Mouse (Mus musculus) frontal cortex, adult (tissue): ENCODE data around the gene Prcp.

ENCODE experiments used
- ATAC-seq: cut with Nextera tagmentation; 2 replicates; pipeline ENCODE4 v1.9.2; 2017; ENCODE audit warnings: mild to moderate bottlenecking, moderate library complexity, mixed read lengths; ENCODE audit not compliant: low TSS enrichment

The Prcp gene

DNA sequence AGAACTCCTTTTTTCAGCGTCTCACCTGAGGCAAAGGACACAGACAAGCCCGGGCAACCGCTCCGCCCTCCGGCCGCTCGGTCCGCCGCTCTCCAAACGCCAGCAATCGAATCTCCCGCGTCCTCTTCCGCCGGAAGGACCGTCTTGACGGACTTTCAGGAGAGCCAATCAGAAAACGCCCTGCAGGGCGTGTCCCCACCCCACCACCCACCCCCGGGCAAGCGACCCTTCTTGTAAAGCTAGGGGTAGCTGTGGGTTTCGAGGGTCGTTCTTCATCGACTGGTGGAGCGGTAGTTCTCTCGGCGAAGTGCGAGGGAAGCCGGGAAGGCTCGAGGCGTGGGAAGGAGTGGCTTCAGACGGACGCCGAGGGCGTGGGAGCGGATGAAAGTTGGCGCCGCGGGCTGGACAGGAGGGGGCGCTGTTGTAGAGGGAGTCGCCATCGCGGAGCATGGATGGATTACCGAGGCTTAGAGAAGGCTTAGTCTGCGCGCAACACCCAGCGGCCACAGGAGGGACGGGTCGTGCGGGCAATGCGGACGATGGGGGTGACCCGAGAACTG, at the start of gene Prcp, which contains the start of gene Ddias:
Prcp (plus strand) TSS at position 355 of the 560 bp plus-strand sequence.
Ddias (minus strand) TSS at position 132 of the 560 bp plus-strand sequence.
- ATAC-seq, result peak; percentile 75

DNA sequence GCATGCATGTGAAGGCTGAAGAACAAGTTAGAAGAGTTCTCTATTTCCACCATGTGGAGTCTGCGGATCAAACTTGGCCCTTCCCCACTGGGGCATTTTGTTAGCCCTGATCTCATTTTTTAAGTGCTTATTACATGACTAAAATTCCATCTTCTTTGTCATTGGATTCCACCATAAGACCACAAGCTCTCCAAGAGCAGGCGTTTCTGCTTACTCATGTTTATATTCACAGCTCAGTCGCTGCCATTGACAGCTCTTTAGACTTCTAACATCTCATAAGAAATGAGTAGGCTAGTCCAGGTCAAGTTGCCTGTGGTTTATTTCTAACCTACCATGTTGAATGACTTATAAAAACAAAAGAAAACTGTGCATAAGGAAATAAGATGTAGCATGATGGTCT, 48.0 kb upstream of the Prcp start:
- no peak for ATAC-seq

DNA sequence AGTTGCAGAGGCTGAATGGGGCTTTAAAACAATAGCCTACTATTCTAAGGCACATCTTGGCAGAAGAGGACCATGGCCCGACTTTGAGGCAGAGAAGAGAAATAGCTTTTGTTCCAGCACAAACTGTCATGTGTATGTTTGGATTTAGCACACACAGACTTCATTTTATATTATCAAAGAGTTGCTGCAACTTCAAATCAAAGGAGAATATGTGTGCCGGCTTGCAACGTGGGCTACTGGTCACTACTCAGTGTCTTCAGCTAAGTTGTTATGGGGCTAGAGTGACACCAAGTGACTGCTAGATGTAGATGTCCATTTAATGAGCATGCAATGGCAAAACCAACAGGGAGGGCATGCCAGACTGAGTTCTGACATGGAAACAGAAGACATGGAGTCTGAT, 46.3 kb upstream of the Prcp start:
- peak; percentile 88 for ATAC-seq

DNA sequence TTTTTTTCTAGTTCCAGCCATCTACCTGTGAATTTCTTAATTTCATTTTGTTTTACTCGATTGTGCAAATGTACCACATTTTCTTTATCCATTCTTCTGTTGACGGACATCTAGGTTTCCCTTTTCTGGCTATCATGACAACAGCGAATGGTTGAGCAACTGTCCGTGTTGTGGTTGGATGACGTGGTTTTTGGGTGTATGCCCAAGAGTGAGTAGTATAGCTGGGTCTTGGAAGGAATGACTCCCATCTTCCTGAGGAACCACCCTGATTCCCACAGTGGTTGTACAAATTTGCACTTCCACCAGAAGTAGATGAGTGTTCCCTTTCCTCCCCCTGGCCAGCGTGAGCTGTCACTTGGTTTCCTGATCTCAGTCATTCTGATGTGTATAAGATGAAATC, 41.9 kb upstream of the Prcp start:
- no peak for ATAC-seq

DNA sequence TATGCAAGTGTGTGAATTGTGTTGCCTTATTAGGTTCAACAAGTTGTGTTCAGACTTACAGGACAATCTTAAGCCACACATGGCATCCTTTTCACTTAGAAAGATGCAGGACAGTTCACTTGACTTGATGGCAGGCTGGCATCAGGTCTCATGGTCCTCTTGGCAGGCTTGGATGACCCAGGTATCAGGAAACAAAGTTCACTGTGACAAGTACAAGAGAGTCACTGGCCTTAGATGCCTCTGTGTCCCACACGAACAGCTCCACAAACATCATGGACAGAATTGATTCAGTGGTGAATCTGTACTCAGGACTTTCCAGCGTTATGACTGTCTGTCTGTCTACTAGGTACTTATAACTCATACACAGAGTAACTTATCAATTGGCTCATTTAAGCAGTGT, 39.9 kb upstream of the Prcp start:
- no peak for ATAC-seq

DNA sequence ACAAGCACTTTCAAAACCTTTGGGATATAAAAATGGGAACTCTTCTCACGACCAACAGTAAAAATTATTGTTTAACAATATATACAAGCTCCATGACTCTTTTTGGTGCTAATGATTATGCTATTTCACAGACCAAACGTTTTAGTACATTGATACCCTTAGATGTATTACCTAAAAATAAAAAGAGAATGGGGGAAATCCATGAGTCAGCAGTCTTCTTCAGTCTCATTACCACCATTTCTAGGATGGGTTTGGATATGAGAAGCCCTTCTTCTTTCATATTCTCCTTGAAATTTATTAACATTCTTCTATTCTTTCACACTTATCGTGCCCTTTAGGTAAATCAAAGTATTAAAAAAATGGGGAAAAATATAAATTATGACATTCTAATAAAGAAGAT, 37.8 kb upstream of the Prcp start:
- ATAC-seq, result no peak

DNA sequence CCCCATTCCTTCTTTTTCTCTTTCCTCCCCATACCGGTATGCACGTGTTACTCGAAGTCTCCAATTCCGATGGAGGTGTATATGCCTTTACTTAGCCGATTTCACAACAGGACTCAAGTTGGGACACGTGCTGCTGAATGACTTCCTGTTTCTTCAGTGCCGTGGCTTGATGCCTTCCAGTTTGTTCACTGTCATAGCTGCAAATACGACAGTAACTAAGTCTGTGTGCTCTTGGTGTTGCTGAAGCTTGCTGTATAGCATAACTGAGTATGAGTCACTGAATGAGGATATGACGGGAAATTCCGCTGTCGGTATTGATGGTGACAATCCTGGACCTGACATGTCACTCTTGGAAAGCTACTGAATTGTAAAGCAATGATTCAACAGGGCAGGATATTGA, 37.0 kb upstream of the Prcp start:
- ATAC-seq, result no peak

DNA sequence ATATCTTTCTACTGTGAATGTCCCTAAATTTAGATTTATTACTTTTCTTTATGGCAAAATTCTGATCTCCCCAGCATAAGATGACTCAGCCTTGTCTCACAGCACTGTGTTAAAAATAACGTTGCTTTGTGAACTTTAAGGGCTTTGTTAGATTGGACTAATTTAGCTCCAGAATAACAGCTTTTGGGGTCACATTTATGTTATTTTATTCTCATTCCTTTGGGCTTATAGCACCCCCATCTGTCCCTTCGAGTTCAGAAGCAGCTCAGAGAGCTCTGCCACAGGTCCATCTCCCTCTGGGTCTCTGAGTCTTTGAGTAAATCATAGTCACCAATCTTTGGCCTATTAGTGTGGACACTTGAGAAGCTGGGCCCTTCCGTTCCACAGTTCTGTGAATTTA, 36.4 kb upstream of the Prcp start:
- ATAC-seq, result peak; percentile 41

DNA sequence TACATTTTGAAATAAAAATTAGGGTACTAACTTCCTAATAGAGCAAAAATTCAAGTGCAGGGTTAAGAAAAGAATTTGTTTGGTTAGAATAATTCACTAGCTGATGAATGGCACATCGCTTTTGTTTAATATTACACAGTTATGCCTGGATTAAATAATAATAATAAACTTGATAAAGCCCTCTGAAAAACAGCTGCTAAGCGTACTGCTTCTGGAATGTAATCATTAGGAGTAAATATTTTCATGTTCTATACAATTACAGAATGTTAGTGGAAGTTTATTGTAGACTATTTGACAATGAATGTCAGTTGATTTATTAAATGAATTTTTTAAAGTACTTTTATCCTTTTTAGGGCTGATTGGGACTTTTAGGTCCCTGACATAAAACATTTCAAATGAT, 32.0 kb upstream of the Prcp start:
- no peak for ATAC-seq

DNA sequence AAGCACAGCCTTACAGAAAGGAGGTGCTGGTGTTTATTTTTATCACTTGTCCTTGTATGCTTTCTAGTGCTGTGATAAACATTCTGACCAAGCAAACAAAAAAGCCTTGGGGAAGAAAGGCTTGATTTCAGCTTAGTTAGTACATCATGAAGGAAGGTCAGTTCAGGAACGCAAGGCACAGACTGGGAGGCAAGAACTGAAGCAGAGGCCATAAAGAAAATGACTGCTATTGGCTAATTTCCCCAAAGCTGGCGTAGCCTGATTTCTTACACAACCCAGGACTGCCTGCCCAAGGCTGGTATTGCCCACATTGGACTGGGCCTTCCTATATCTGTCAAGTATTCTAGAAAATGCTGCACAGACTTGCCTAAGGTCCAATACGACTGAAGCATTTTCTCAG, 26.0 kb upstream of the Prcp start:
- ATAC-seq, result no peak

DNA sequence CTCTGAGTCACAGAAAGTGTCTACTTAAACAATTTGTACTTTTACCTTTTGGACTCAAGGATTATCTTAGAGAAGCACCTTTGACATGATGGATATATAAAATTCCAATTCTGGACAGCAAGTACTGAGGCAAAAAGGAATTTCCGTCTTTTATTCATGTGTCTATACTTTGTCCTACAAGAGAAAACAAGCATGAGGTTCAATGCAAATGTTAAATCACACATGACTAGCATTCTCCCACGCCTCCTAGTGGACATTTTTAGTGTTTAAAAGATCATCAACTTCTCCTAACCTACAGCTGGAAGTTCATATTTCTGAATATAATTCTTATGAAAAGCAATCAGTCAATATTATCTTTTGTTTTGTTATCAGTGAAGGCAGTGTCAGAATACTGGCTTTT, 7.7 kb upstream of the Prcp start:
- no peak for ATAC-seq

DNA sequence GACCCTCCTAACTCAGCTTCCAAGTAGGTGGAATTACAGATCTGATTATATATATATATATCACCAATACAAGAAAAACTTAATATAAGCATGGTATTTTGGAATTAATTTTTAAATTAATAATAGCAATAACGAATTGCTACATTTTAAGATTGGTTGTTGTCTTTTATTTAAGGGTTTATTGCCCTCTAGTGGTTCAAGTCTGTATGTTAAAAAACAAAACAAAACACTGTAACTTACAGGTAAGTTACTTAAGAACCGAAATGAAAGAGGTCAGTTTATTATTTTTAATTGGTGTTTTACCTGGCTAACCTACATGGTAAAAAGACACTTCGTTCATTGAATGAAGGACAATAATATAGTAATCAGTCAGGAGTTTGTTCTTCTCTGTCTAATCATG, 4.1 kb upstream of the Prcp start:
- no peak for ATAC-seq

DNA sequence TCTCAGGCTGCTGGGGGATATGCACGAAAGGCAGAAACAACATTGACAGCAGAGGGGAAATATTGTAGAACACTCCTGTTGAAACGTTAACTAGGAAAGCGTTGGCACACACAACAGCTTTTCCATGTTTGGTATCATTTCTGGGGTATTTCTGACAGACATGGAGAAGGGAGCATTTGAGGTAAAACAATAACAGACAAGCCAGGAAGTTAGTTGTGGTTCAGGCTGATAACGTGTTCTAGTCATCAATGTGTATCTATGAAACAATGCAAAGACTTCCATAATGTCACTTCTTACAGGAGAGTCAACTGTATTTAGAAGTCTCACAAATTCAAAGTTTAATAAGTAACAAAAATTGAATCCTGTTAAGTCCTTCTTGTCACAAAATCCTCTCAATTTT, 2.7 kb upstream of the Prcp start:
- ATAC-seq, result no peak

DNA sequence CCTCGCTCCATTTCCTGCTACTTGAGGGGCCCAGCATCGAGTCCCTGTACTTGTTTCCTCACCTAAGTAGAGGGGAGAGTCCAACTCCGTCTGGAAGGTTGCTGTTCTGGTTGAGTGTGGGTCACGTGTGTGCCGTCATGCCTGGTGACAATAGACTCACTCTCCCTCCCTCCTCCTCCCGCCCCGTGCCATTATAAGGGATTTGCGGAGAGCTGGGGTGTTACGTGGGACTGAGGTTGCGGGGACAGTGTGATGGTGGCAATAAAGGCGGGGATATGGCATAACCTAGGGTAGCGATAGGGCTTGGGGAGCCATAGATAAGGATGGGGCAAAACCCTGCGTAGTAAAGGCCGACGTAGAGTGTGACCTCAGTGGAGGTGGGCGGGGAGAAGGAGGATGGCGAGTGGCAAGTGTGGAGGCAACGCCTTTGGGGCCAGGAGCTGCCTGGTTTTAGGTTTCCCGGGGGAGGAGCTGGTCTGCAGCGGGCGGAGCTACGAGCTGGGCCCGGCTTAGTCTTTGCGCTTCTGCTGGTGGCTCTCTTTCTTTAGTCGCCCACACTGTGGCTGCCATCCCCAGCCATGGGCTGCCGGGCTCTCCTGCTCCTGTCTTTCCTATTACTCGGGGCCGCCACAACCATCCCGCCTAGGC, 615 bp downstream of the Prcp start:
- peak; percentile 83 for ATAC-seq

DNA sequence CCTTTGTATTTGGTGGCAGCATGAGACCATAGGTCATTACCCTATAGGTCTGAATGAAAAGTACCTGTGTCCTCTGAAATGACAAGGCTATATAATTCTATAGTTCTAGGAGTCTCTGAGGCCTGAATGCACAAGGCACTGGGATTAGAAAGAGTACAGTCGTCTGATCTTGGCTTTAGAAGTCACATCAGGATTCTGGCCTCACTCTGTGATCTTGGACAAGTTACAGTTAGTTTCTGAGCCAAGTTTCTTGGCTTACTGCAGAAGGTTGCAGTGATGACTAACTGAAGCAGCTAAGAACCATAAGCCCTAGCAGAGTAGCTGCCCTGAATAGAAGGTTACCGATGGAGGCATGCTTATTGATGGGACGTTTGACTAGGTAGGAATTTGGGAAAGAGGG, 1.8 kb downstream of the Prcp start:
- no peak for ATAC-seq

DNA sequence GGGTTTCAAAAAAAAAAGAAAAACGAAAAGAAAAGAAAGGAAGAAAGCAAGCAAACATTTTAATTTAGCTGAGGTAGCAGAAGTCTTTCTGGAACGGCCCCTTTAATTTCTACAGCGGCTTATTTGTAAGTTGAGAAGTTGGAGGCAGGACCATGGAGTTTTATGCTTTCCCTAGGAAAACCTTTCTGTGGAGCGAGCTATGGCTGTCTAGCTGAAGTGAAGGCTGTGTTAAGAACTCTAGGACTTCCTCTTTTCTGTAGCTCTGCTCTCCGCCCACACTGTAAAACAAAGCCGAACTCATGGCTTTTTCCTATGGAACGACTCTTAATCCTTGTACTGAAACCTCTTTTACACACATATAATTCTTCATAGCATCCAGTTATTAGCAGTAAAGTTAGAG, 2.3 kb downstream of the Prcp start:
- no peak for ATAC-seq

DNA sequence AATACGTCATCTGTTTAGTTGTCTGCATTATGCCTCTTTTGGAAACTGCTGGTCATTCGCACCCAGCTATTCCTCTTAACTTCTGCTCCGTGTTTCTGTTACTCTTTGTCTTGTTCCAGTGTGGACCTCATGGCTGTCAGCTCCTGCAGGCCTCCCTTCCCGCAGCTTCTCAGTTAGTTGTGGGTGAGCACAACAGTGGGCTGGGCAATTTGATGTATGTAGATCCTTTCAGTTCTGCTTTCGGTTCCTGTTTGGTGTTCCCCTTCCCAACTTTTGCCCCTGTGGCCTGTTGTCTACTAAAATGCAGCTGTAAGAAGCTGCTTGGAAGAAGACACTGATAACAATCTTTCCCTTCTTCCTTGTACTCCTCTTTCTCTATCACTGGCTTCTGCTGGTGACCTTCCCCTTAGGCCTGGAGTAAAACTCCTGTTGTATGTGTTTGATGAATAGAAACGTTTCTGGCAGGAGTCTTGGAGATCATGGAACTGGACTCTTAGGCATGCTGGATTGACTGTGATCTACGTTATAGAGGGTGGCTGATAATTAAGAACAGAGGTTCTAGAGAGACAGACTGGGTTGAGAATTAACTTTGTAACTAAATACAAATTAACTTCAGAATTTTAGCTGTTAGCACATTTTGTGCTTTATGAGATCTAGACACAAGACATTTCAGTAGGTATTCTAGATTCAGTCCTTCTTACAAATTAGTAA, 4.5 kb downstream of the Prcp start:
- ATAC-seq, result no peak

DNA sequence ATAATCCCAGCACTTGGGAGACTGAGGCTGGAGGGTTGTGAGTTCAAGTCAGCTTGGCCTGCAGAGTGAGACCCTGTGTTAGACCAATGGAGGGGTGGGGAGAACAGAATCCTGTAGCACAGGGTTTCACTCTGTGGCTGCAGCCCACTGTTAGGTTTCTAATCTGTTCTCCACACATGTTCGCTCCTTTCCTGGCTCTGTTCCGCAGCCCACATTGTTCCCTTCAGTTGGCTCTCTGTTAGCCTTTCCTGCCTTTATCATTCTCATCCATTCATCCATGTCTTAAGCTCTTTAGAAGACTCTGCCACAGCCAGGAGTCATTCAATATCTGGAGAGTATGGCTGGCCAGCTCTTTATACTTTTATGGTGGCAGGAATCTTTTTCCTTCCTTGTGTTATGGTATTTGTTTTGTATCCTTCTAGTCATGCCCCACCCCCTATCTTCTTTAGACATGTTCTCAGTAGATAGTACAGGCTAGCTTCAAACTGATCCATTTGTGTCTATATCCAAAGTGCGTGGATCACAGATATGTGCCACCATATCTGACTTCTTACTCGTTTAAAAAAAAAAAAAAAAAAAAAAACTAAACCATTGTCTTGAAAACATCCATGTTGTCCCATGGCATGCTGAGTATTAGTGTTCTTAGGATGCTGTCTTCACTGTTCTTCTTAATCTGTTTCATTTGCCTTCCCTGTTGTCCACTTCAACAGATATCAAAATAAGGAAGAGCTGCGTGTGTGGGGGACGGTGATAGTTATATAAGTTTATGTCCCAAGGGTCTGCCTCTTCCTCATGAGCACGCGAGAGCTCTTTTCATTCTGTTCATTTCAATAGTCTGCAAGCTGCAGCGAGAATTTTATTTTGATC, 9.8 kb downstream of the Prcp start:
- ATAC-seq, result no peak

DNA sequence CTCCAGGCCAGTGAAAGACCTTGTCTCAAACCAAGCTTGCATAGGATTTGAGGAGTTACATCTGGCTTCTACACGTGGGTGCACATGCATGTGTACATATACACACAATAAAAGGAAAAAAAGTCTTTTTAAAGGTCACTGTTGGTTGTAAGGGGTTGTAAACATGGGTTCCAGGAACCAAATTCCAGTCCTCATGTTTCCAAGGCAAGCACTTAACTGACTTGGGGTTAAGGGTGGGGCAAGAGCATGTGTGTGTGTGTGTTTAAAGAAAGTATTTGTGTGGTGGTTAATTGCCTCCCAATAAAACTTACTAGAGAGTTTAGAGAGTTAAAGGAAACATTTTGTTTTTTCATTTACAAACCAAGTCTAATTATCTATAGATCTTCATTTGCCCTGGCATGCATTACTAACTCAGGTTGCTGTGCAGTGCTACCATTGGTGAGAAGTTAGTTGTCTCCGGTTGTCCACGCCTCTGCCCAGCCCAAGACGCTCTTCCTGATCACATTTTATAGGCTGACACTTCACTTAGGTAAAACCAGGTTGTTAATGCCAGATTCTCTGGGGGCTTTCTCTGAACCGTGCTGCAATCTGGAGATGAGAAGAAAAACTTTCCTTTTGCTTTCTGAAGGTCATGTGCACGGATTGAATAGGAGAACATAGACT, 10.9 kb downstream of the Prcp start:
- ATAC-seq, result no peak

DNA sequence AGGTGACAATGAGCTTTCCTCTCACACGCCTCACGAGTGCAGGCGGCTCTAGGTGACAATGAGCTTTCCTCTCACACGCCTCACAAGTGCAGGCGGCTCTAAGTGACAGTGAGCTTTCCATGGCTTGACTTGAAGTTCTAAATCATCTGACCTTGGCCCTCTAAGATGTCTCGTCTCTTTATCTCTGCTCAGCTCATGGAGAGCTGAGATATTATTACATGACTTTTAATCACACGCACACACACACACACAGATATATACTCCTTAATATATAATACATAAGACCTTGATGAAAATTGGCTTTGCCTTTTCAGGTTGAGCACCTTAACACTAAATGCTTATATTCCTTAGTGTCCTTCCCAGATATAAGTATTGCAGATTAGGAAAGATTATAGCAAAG, 12.5 kb downstream of the Prcp start:
- no peak for ATAC-seq

DNA sequence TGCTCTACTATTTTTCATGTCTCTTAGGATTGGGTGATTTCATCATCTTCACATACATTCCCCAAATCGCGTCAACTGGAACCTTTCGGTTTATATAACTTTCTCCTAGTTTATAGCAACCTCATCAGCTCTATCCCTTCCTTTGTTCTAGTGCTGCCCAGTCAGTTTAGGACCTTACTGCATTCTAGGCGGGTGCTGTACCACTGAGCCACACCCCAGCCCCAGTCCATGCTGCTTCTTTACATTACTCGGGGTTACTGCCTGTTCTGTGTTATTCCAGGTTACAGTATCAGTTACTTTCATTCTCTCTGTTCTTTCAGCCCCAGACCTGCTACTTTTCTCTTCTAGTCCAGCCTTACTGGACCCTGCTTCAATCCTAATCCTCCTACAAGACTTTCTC, 13.0 kb downstream of the Prcp start:
- ATAC-seq, result no peak

DNA sequence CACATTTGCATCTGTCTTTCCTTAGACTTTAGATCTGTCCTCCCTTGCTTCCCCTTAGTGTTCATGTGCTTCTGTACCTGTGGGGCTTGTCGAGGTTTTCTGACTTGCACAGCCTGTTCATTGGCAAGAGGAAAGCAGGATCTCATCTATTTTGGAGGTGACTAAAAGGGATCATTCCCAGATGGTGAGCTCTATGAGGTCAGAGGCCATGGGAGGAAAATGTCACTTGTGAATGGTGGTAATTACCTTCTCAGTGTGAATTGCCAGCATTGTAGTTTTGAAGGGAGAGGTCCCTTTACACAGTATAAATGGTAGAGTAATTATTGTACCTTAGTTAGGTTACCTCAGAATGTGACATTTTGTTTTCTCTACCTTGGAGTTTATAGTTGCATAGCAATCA, 15.9 kb downstream of the Prcp start:
- no peak for ATAC-seq
